Mouse (Mus musculus): ENCODE data around the gene Arid4b. TPM values are rescaled to one million over a fixed set of nuclear protein-coding genes. Genes with fewer than 3 reads are reported as not detected.
"Not testable (repeated sequence)": the region's sequence is repeated elsewhere in the genome, so short reads cannot be mapped to it uniquely, and the experiment has no call there.

Gene Arid4b
- polyA plus RNA-seq (2015; fragmentation: Nextera tagmentation; extraction: Ambion mirVana): 68.7 and 70.2 TPM in 2 replicates

- no peaks in the 10 kb centered on the region for H3K27me3 ChIP-seq (replicated peaks)
- 0 out of 2 replicates have a peak, but pooled peaks cover 3% of the 10 kb centered on the region for H3K36me3 ChIP-seq
- H3K4me3 ChIP-seq (replicated peaks): peak within 1 kb of the TSS; percentile 76
- peak within 1 kb of the TSS; percentile 78 for H3K4me2 ChIP-seq
- H3K9me3 ChIP-seq (replicated peaks): no peaks in the 10 kb centered on the region
- peak within 1 kb of the TSS; percentile 93 for H3K9ac ChIP-seq (replicated peaks)
- peak; percentile 96 for ATAC-seq (ENCODE audit: low FRiP score)
- peak within 1 kb of the TSS; percentile 96 for H3K27ac ChIP-seq (replicated peaks)
- peaks cover 48% of the 10 kb centered on the region for H3K4me1 ChIP-seq
- under 1% methylated on average over 59 of the region's 64 CpGs for WGBS
Measured at GRCm38 (mm10) chr13:14063013-14063941, at the start of gene Arid4b, which contains the start of gene Ggps1. Arid4b (plus strand) TSS chr13:14063232. Ggps1 (minus strand) TSS chr13:14063488.

DNA sequence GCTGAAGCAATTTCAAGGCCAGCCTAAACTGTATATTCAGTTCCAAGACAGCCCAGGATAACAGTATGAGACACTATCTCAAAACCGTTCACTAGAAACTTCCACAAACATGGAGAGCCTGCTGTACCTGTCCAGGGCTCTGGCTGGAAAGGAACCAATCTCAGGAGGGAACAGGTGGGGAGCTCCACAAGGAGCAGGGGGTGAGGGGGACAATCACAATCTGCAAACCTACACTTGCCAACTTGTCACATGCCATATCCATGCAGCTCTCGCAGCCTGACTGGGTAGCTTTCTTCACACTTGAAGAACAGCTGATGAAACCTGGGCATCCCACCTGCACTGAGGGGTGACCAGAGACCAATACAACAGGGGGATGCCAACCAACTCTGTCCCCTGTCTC lies 49.0 kb upstream of the Arid4b start:
- H3K4me1 ChIP-seq: no peaks in the 10 kb centered on the region
- H3K9me3 ChIP-seq (replicated peaks): no peaks in the 10 kb centered on the region
- H3K27me3 ChIP-seq (replicated peaks): no peaks in the 10 kb centered on the region
- no peak overlapping the region for H3K4me3 ChIP-seq (replicated peaks)
- no peak for ATAC-seq (ENCODE audit: low FRiP score)
- no peak overlapping the region for H3K27ac ChIP-seq (replicated peaks)
- no peak overlapping the region for H3K9ac ChIP-seq (replicated peaks)
- H3K36me3 ChIP-seq: peaks cover 59% of the 10 kb centered on the region
- WGBS: 97% methylated on average over 2 of the region's 2 CpGs
- H3K4me2 ChIP-seq: no peak overlapping the region

- H3K9ac ChIP-seq (replicated peaks): no peak overlapping the region
- no peaks in the 10 kb centered on the region for H3K4me1 ChIP-seq
- H3K9me3 ChIP-seq (replicated peaks): no peaks in the 10 kb centered on the region
- WGBS: 94% methylated on average over 4 of the region's 4 CpGs
- no peak overlapping the region for H3K27ac ChIP-seq (replicated peaks)
- H3K4me2 ChIP-seq: no peak overlapping the region
- ATAC-seq (ENCODE audit: low FRiP score): no peak
- H3K36me3 ChIP-seq: peaks cover 60% of the 10 kb centered on the region
- no peak overlapping the region for H3K4me3 ChIP-seq (replicated peaks)
- no peaks in the 10 kb centered on the region for H3K27me3 ChIP-seq (replicated peaks)
Measured at GRCm38 (mm10) chr13:14014540-14014939, 48.5 kb upstream of the Arid4b start.

DNA sequence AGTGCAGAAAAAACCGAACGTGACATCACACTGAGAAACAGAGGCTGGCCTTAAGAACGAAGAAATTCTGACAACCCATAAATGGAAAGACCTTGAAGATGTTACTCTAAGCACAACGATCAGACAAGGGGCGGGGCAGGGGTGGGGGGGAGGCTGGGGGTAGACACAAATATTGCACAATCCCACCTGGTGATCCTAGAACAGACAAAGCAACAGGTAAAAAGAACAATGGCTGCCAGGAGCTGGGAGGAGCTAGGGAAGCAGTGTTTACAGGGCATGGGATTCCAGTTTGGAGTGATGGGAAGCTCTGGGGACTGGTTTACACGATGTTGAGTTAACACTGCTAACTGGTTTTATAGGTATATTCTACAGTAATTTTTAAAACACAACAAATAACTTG lies 47.4 kb upstream of the Arid4b start:
- Histone ChIP-seq H3K4me2 (no peak overlapping the region), H3K9ac (replicated peaks) (no peak overlapping the region), H3K27me3 (replicated peaks) (no peaks in the 10 kb centered on the region), H3K4me1 (no peaks in the 10 kb centered on the region), H3K9me3 (replicated peaks) (no peaks in the 10 kb centered on the region), H3K27ac (replicated peaks) (no peak overlapping the region), H3K4me3 (replicated peaks) (no peak overlapping the region), H3K36me3 (peaks cover 57% of the 10 kb centered on the region)
- no peak for ATAC-seq (ENCODE audit: low FRiP score)
- 95% methylated on average over 6 of the region's 6 CpGs for WGBS

DNA sequence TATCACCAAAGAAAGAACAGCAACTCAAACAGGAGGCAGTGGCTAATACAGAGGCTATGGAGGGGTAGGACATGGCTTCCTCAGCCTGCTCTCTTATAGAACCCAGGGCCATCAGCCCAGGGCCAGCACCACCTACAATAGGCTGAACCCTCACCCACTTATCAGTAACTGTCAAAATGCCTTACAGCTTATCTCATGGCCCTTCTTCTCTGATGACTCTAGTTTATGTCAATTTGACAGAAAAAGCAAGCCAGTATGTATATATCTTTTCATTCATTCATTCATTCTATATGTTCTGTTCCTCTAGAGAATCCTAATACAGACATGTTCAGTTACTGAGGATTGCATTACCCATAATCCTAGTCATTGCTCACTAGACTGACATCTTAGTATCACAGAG lies 44.7 kb upstream of the Arid4b start:
- H3K36me3 ChIP-seq: peaks cover 44% of the 10 kb centered on the region
- no peaks in the 10 kb centered on the region for H3K9me3 ChIP-seq (replicated peaks)
- H3K4me1 ChIP-seq: no peaks in the 10 kb centered on the region
- no peak for ATAC-seq (ENCODE audit: low FRiP score)
- H3K27me3 ChIP-seq (replicated peaks): no peaks in the 10 kb centered on the region
- H3K4me2 ChIP-seq: no peak overlapping the region
- H3K27ac ChIP-seq (replicated peaks): no peak overlapping the region
- H3K9ac ChIP-seq (replicated peaks): no peak overlapping the region
- no peak overlapping the region for H3K4me3 ChIP-seq (replicated peaks)

DNA sequence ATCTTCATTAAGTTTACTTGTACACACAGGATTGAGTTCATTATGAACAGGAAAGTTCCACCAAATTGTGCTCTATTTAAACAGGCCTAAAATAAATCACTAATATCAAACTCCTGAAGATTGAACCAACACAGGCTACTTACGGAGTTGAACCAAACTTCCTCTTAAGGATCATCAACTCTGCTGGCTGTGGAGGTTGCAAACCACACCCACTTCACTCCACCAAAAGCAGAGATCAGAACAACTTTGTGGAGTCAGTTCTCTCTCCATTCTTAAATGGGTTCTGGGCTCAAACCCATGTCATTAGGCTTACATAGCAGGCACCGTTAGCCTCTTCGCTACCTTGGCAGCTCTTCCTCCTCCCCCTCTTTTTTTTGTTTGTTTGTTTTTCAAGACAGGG lies 44.2 kb upstream of the Arid4b start:
- no peak for ATAC-seq (ENCODE audit: low FRiP score)

GRCm38 (mm10) chr13:14021417-14021816 lies 41.6 kb upstream of the Arid4b start:
- ATAC-seq (ENCODE audit: low FRiP score); H3K4me2 ChIP-seq; H3K4me1 ChIP-seq; H3K27me3 ChIP-seq (replicated peaks); H3K27ac ChIP-seq (replicated peaks); H3K9ac ChIP-seq (replicated peaks); H3K4me3 ChIP-seq (replicated peaks); H3K9me3 ChIP-seq (replicated peaks): not testable (repeated sequence)
- peaks cover 33% of the 10 kb centered on the region for H3K36me3 ChIP-seq
- 86% methylated on average over 11 of the region's 12 CpGs for WGBS

More for the DNA sequence above, 44.2 kb upstream of the Arid4b start:
- no peak overlapping the region for H3K9ac ChIP-seq (replicated peaks)
- no peaks in the 10 kb centered on the region for H3K27me3 ChIP-seq (replicated peaks)
- H3K4me1 ChIP-seq: no peaks in the 10 kb centered on the region
- H3K27ac ChIP-seq (replicated peaks): no peak overlapping the region
- H3K4me2 ChIP-seq: no peak overlapping the region
- 91% methylated on average over 3 of the region's 3 CpGs for WGBS
- H3K9me3 ChIP-seq (replicated peaks): no peaks in the 10 kb centered on the region
- H3K36me3 ChIP-seq: peaks cover 39% of the 10 kb centered on the region
- no peak overlapping the region for H3K4me3 ChIP-seq (replicated peaks)

GRCm38 (mm10) chr13:14025554-14025953 lies 37.5 kb upstream of the Arid4b start:
- WGBS: 89% methylated on average over 6 of the region's 6 CpGs
- H3K4me3 ChIP-seq (replicated peaks): no peak overlapping the region
- no peak overlapping the region for H3K27ac ChIP-seq (replicated peaks)
- no peaks in the 10 kb centered on the region for H3K4me1 ChIP-seq
- no peaks in the 10 kb centered on the region for H3K27me3 ChIP-seq (replicated peaks)
- no peaks in the 10 kb centered on the region for H3K9me3 ChIP-seq (replicated peaks)
- H3K9ac ChIP-seq (replicated peaks): no peak overlapping the region
- H3K36me3 ChIP-seq: peaks cover 28% of the 10 kb centered on the region
- ATAC-seq (ENCODE audit: low FRiP score): no peak
- H3K4me2 ChIP-seq: no peak overlapping the region

DNA sequence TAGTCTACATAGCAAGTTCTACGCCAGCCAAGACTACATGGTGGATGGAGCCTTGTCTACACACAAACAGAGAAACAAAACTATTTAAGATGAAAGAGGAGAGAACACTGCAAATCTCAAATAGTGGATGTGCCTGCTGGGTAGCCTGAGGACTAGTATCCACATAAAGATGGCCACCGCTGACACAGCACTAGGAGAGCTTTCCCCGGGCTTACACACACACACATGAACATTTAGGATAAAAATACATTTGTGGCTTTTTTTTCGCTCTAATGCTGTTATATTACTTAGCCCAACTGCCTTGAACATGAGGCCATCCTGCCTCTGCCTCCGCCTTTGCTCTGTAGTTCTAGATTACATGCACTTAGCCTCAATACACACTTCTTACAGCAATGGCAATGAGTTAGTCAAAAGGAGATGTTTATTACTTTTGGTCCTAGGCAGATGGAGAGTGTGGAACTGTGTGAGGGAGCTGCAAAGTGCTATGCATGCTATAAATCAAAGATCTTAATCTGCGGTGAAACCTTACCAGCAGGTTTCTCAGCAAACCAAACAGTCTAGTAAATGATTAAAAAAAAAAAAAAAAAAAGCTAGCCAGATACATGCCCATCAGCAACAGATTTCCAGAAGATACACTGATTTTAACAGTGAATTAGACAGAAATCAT lies 36.7 kb upstream of the Arid4b start:
- WGBS: 96% methylated on average over 6 of the region's 6 CpGs
- Histone ChIP-seq H3K36me3 (peaks cover 28% of the 10 kb centered on the region), H3K27me3 (replicated peaks) (no peaks in the 10 kb centered on the region), H3K9me3 (replicated peaks) (no peaks in the 10 kb centered on the region), H3K4me2 (no peak overlapping the region), H3K27ac (replicated peaks) (no peak overlapping the region), H3K9ac (replicated peaks) (no peak overlapping the region), H3K4me1 (no peaks in the 10 kb centered on the region), H3K4me3 (replicated peaks) (no peak overlapping the region)
- no peak for ATAC-seq (ENCODE audit: low FRiP score)

GRCm38 (mm10) chr13:14033309-14034072 lies 29.5 kb upstream of the Arid4b start:
- Histone ChIP-seq H3K4me2 (no peak overlapping the region), H3K9ac (replicated peaks) (no peak overlapping the region), H3K4me1 (peaks cover 11% of the 10 kb centered on the region), H3K4me3 (replicated peaks) (no peak overlapping the region), H3K36me3 (peaks cover 6% of the 10 kb centered on the region), H3K27me3 (replicated peaks) (no peaks in the 10 kb centered on the region), H3K9me3 (replicated peaks) (no peaks in the 10 kb centered on the region), H3K27ac (replicated peaks) (no peak overlapping the region)
- ATAC-seq (ENCODE audit: low FRiP score): no peak
- WGBS: 94% methylated on average over 5 of the region's 5 CpGs

- Histone ChIP-seq H3K4me3 (replicated peaks) (no peak overlapping the region), H3K4me1 (peaks cover 14% of the 10 kb centered on the region), H3K27me3 (replicated peaks) (no peaks in the 10 kb centered on the region), H3K9me3 (replicated peaks) (no peaks in the 10 kb centered on the region), H3K27ac (replicated peaks) (no peak overlapping the region), H3K4me2 (no peak overlapping the region), H3K36me3 (peaks cover 2% of the 10 kb centered on the region), H3K9ac (replicated peaks) (no peak overlapping the region)
- no peak for ATAC-seq (ENCODE audit: low FRiP score)
Measured at GRCm38 (mm10) chr13:14034073-14034348, 29.0 kb upstream of the Arid4b start.
